Mouse (Mus musculus) ES-CJ7 (cell line): Measurements from ENCODE around the gene Aqp8.

Experiments used
- DNase-seq: peaks from one replicate; pipeline ENCODE4 v3.0.0; 2011; ENCODE audit warnings: low read depth, low spot score

The Aqp8 gene

DNA sequence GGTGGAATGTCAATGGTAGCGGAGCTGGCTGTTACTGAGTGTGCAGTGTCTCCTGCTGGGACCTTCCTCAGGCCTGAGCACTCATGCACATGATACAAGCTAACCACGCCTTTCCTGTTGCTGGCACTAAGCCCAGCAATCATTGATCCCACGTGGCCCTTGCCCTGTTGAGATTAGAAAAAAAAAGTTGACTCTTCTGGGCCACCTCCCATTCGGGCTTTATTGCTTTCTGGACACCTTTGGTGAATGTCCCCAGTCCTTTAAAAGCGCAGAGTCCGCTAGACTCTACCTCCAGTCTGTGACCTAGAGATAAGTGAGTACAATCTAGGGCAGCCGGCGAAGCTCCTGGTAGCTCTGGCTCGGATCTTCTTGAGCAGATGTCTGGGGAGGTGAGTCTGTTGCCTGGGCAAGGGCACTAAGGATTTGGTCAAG is at the start of gene Aqp8:
TSS of gene Aqp8 (plus strand) at position 222 of the 432 bp plus-strand sequence.
- no peak for DNase-seq

DNA sequence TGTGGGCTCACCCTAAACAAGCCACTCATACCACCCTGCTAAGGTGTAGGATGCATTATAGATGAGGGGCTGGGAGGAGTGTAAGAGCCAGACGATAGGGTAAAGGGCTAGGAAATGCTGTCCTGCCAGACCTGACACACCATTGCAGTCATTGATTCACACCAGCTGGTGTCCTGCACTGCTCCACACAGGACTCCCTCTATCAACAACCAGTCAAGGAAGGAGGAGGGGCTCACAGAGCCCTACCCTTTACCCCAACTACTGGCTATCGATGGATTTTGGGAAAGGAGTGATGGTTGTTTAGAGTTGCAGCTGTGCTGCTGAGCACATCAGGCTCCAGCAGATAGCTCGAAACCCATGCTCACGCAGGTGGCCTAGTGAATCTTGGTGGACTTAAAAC is 45.3 kb upstream of the Aqp8 start:
- no peak for DNase-seq

DNA sequence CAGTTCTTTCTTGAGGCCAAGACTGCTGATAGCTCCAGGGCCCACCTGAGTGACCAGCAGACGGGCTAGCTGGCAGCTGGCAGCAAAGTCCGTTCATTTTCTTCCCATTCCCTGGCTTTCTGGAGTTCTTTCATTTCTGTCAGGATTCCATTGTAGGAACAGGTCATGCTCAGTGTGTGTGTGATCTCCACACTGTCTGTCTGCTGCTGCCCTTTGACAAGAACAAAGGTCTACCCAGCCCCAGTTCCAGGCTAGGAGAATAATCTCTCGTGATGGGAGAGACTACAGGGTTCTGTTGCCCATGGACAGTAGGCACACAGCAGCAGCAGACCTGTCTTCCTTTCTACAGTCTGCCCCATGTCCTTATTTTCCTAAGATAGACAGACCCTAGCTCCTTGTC is 44.4 kb upstream of the Aqp8 start:
- DNase-seq: no peak

DNA sequence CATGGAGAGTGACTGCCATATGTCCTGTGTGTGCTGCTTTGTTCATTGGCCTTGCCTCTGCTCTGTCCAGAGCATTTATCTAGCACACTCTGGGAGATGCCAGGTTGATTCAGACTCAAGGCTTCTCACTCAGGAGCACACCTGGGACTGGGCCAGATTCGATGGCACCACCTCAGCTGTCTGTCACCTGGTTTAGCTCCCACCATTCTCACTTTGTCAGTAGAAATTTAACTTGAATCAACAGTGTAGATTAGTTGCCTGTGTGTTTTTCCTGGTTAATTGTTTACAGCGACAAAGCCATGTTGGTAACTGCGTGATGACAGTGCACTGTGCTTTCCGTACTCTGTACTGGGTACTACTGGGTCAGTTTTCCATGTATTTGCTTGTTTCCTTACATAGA is 42.1 kb upstream of the Aqp8 start:
- no peak for DNase-seq

DNA sequence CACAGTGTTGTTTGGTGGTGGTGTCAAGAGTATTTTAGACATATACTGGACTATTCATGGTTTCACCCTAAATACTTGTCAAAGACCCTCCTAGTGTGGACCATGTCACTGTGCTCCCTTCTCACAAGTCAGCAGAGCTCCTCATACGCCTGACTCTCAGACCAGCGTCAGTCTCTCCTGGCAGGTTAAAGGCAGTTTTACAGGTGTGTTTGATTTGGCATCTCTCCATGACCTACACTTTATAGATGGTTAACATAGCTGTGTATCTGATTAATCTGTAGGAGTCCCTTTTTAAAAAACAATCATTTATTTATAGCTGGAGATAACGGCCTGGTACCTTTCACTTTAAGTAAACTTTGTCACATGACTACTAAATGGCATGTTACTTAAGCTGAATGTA is 40.1 kb upstream of the Aqp8 start:
- DNase-seq: no peak

DNA sequence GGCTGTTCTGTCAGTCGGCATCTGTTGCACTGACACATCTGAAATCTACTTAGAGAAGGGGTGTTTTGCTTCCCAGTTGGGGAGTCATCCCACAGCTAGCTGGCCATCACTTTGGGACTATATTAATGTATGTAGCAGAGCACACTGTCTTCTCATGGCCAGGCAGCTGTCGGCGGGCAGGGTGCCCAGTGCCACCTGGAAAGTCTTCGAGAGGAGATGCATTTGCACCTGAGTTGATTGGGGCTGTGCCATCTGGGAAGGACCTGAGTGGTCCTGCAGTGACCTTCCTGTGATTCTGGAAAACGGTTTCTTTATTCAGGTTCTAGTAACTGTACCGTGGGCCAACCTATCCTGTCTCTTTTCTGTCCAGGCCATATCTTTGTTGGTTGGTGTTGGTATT is 37.8 kb upstream of the Aqp8 start:
- DNase-seq: no peak

DNA sequence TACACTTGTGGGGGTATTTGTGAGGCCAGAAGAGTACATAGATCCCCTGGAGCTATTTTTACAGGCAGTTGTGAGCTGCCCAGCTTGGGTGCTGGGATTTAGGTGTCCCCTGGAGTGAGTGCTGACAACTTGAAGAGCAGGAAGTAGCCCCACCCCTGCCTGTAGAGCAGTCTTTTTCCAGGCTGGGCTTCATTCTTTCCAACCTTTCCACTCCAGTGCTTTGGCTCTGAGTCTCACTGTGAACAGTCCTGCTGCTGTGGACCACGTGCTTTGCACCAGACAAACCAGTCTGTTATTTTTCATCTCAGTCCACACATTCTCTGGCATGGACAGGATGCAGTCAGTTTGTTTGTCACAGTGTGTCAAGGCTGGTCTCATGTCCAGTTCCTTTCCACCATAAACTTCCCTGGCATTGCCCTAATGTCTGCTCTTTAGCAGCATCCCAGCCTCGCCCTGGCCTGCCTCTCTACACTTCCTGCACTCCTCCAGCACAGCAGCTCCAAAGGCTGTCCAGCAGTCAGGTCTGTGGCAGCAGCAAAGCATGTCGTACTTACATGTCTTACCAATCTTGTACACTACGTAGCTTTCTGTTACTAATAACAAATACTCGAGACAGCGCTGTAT is 36.8 kb upstream of the Aqp8 start:
- no peak for DNase-seq

DNA sequence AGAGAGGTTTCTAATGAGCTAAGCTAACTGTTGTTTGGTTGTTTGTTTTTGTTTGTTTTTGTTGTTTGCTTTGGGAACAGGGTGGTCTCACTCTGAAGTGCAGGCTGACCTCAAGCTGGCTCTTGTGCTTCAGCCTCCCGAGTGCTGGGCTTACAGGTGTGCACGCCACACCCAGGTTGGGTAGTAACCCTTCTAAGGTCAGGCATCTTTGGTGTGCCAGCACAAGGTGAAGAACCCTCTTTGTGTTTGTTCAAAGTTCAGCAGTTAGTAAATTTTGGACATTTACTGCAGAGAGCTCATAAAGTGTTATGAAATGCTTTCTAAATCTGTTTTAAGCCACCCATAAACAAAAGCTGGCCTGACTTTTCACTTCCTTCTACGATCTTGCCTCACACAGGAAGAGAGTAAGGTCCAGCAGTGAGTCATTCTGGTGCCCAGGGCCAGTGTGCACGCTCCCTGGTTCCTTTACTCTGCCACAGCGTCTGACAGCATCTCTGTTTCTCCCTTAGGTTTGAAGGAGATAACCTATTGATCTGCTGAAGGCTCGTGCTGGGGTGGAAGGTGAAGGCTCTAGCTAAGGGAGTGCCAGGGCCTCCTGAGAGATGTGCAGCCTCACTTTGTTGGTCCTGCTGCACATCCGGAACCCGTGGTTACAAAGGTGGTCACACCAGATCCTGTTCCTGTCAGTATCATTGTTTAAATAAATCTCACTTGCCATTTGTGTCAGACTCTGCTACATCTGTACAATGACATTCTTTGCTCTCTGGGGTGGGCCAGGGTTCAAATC is 32.3 kb upstream of the Aqp8 start:
- no peak for DNase-seq

DNA sequence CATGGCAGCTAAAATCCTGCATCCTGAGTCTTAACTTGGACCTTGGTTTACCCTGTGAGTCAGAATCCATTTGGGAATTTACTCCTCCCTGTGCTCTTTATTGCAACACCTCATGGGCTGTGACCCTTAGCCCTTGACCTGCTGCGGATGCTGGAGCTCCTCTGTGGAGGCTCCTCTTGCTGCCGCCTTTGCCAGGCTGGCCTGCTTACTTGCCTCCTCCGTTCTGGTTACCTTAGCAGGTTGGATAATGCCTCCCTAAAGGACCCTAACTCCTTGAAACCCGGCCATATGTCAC is 31.7 kb upstream of the Aqp8 start:
- DNase-seq: no peak

DNA sequence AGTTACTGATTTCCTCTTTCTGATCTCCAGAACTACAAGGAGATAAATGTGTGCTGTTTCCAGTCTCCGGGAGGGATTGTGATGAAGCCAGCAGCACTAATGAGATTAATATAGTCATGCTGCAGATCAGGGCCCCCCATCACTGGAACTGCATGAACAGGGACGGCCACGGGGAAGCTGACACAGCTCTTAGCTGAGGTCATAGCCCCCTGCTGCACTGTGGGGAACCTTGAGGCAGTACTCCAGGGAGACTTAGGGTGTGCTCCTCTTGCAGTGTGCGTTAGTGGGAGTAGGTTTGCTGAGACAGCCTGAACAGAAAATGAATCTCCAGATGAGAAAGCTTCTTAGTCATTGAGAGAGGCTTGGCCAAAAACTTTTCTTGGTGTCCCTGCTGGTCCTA is 30.9 kb upstream of the Aqp8 start:
- no peak for DNase-seq

DNA sequence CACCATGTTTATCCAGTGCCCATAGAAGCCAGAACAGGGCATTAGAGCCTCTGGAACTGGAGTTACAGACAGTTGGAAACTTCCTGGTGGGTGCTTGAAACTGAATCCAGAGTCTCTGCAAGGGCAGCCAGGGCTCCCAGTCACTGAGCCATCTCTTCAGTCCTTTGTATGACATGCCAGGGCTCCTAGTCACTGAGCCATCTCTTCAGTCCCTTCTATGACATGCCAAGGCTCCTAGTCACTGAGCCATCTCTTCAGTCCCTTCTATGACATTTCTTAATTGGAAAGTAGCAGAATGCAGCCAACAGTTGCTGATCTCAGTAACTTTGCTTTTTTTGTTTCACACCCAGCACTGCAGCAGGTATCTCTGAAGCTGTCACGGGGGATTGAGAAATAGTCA is 20.0 kb upstream of the Aqp8 start:
- no peak for DNase-seq

DNA sequence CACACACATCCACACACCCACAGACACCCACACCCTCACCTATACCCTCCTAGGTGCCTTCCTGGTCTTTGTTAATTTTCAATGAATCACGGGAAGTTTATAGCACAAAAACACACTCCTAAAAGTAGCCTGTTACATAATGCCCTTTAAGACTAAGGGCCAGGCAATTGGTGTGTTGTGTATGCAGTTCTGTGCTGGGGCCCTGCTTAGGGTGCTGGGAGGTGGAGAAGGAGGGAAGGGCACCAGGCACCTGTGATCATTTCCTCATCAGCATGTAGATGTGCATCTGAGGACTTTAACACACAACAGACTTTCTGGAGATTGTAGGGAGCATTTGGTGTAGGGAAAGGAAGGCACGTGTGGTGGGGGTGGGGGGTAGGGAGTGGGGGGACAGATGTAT is 13.3 kb upstream of the Aqp8 start:
- DNase-seq: no peak

DNA sequence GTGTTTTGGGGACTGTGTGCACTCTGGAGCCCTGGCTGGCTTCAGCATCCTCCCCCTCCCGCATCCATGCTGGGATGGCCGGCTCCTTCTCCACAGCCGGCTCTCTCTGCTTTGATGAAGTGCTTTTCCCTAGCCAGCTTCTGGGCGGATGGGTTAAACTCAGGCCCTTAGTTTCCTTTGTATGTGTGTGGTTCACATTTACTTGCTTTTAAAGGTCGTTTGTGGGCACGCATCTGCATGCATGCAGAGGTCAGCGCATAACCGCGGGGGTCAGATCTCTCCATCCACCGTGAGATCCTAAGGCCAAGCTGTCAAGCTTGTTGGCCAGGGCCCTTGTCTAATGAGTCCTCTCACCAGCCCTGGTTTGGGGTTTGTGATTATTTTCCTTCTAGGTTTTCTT is 12.4 kb upstream of the Aqp8 start:
- DNase-seq: no peak

DNA sequence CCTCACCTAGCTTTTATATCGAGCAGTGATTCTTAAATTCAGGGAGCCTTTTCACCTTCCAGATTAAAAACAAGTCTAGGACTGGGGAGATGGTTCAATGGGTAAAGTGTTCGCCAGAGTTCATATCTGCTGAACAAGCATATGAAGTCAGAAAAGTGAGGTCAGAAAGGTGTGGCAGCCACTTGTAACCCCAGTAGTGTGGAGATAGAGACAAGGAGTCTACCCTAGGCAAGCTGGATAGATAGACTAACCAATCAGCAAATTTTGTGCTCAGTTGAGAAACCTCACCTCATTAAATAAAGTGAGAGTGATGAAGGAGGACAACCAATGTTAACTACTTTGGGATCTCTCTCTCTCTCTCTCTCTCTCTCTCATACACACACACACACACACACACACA is 11.6 kb upstream of the Aqp8 start:
- no peak for DNase-seq

DNA sequence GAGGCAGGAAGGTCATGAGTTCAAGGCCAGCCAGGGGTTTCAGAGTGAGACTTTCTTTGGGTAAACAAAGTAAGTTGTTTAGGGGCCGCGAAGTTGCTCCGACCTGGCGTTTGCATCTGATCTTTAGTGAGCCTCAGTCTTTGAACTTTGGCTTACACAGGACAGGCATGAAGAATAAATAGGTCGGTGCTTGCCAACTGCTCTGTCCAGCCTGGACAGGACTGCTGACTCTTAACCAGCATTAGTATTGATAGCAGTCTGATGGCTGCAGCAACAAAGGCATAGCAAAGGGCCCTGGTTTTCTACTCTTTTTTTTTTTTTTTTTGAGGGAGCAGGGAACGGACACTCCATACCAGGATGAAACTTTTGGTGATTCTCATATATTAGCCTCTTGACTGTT is 9.5 kb upstream of the Aqp8 start:
- no peak for DNase-seq

DNA sequence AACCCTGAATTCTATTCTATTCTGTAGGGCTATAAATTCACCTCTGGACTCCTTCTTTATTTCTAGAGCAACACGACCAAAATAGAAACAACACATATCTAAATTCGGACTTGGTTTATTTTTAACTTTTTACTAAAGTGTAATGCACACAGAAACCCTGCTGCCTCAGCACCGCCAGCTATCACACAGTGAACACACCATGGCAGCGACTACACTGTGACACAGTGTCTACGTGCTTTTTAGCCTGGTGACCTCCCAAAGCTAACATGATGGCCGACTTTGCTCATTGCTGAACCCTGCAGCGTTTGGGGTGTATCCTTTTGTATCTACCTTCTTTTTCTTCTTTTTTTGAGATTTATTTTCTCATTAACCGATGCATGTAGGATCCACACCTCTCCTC is 9.0 kb upstream of the Aqp8 start:
- no peak for DNase-seq

DNA sequence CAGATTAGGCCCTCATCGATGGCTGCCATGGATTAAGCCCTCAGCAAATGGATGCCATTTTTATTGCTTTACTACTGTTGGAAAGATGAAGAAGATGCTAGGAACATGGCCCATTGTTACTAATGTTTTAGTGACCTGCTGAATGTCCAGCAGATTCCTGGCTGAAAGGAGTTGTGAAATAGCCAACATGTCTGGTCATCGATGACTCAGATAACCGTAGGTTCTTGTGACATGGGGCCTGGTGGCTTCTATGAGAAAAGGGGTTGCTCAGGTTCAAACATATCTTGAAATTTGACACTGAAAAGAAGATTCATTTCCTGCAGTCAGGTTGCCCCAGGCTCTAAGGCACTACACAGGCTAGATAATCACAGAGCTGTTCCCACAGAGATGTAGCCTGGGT is 7.0 kb upstream of the Aqp8 start:
- DNase-seq: no peak

DNA sequence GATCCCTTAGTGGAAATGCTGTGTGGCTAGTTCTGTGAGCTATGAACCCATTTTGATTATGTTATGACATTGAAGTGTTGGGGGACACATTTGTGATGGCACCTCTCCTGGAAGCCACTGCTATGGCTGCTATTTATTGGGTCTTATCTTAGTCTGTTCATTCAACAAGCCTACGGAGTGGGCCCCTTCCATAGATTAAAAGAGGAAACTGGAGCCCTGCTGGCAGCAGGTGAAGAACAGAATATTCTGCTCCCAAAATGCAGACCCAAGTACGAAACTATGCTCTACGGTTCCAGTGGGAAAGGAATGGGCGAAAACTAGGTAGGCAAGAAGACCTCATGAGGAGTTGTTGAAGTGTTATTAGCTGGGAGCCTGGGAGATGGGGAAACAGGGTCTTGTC is 3.8 kb upstream of the Aqp8 start:
- DNase-seq: no peak

DNA sequence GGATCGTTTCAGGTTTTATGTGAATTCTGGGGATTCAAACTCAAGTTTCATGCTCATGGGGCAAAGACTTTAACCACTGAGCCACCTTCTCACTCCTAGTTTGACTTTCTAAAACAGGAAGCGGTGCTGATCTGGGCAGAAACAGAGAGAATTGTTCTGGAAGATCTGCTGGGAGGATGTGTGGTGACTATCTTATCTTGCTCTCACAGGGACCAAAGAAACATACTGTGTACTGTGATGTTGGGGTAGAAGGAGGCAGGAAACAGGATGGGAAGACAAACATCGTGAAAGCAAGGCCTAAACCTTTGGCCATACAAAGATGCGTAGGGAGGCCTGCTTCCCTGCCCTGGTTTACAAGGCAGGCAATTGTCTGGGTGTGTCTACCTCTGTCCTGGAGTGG is 2.8 kb upstream of the Aqp8 start:
- DNase-seq: no peak

DNA sequence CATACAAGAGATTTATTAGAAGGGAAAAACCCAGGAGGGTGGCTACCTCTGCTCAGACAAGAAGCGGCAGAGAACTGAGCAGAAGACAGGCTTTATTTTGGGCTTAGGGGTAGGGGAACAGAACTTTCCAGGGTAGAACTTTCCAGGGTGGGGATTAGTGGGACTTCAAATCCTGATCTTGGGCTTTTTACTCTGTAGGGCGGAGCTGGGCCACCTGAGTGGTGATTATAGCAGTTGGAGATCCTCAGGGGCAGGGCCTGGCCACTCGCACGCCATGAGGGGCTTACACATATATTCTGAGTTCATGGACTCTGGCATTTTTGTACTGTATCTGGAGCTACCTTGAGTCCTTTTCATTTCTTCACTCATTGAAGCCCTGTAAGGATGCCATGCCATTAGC is 775 bp upstream of the Aqp8 start:
- no peak for DNase-seq

DNA sequence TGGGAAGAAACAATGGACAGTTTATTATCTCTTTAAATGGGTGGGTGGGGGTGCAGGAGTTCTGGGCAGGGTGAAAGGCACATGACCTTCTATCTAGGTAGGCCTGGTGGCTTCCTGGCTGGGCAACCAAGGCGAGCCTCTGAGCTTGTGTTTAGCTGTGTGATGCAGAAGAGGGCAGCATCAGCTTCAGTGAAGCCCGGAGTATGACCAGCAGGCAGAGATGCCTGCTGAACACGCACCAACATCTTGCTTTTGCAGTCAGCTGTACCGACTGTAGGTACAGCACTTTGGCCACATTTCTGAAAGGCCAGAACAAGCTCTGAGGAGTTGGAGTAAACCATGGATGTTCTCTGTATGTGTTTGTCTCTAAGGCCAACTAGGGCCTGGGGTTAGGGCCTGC is 1.5 kb downstream of the Aqp8 start:
- DNase-seq: no peak

DNA sequence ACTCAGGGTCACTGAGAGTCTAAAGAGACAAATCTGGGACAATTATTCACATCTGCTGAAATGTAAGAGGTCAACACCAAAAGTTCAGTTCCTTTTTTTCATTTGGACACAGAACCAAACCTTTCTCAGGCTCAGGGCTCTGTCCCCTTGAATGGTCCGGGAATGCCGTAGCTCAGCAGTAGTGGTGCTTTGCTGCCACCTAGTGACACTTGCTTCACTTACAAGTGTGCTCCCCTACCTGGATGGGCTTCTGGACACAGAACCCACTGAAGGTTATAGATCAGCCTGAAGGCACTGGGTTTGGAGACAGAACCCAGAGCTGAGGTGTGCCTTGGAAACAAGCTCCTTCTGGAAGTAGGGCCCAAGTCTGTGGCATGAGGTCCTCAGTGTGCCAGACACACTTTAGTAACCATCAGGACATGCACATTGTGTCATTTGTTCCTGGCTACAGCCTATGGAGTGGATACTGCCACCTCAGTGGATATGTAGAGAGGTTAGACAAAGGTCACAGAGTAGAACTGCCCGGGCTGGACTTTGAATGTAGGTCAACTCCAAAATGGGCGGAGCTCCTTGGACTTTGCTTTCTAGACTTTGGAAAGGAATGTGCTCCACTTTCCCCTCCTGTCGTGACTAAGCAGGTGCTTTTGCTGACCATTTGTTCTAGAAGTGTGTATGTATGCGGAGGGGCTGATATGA is 3.7 kb downstream of the Aqp8 start:
- peak; percentile 80 for DNase-seq

DNA sequence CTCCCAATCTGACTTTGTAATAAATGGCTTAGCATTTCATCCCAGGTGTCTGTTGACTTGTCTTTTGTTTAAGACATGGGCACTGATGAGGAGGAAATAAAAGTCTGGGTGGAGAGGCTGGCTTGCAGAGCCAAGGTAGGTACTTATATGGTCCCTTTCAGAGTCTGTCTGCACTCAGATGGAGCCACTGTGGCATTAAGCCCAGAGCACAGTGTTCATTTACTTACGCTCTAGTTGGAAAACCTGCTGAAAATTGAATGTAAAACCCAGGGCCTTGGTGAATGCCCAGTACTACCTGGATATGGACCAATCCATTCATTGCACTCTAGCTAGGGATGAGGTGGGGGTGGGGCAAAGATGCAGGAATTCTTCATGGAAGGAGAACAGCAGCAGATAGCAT is 5.9 kb downstream of the Aqp8 start:
- DNase-seq: no peak
